Mouse (Mus musculus) right cerebral cortex, postnatal 25 days (tissue): ENCODE data around the gene Sncg.
"Not testable (repeated sequence)": the region's sequence is repeated elsewhere in the genome, so short reads cannot be mapped to it uniquely, and the experiment has no call there.

ENCODE experiments used
- DNase-seq: peaks from one replicate; pipeline ENCODE4 v3.0.0; 2022

The Sncg gene

DNA sequence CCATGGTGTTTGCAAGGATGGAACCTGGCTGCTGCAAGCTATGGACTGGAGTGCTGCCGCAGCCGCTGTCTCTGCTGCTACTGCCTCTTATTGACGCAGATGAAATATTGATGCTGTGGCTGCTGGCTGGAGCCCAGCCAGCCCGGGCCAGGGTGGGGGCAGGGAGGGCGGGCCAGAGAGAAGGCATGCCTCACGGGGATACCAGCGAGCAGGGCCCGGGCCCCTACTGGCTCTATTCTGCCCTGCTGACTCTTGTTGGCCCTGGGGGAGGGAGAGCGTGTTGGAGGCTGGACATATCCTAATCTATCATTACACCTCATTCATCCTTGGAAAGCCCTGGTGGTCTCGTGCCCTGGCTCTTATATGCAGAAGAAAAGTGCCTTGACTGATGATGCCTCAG lies at the start of gene Sncg:
TSS of gene Sncg (minus strand) at position 213 of the 400 bp plus-strand sequence.
- DNase-seq = no peak

DNA sequence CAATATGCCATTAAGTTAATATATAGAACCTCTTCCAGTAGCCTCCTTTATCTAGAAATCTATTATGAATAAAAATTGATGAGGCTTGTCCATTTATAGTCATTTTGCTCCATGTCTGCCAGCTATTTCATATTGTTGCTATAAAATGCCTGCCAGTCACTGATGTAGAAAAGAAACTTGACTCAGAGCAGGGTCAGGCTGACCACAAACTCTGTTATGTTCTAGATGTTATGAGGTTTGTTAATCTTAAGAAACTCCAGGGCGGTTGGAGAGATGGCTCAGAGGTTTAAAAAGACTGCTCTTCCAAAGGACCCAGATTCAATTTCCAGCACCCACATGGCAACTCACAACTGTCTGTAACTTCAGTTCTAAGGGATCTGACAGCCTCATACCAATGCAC lies 46.5 kb upstream of the Sncg start:
- DNase-seq = no peak

GRCm38 (mm10) chr14:34417501-34417900 lies 42.9 kb upstream of the Sncg start:
- no peak for DNase-seq

DNA sequence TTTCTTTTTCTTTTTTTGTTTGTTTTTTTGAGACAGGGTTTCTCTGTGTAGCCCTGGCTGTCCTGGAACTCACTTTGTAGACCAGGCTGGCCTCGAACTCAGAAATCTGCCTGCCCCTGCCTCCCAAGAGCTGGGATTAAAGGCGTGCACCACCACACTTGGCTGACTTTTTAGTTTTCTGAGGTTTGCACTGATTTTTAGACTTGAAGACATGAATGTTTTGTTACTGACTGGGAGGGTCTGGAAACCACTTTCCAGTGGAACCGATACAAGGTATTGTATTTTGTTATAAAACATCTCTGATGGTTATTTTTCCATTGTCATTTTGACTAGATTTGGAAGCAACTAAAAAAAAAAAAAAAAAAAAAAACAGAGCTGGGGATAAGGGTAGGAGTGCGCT lies 42.4 kb upstream of the Sncg start:
- not testable (repeated sequence) for DNase-seq

DNA sequence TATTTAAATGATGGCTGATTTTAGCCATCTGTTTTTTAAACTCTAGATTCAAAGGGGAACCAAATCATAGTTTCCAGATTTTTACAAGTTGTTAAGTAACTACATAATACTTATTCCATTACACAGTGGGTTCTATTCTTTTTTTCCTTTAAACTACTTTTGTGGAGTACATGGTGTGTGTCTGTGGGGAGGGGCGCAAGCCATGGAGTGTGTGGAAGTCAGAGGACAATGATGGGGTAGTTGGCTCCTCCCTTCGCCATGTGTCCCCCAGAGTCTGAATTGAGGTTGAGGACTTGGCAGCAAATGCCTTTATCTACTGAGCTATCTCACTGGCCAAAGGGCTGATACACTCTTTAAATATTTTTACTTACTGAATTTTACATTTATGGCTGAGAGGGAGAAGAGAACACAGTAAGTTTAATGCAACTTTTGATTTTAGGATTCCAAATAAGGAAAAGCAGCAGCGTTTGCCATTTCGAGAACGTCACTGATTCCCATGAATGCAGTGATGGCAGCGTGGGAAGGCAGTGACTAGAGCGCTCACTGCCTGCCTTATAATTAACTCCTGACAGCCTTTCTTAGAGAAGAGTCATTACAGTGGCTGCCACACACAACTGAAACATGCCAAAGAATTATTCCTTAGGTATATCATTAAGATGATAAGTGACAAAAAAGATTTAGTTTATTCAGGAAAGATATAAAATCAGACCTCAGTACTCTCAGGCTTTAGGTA lies 37.7 kb upstream of the Sncg start:
- DNase-seq = no peak

GRCm38 (mm10) chr14:34410716-34411115 lies 36.1 kb upstream of the Sncg start:
- no peak for DNase-seq

DNA sequence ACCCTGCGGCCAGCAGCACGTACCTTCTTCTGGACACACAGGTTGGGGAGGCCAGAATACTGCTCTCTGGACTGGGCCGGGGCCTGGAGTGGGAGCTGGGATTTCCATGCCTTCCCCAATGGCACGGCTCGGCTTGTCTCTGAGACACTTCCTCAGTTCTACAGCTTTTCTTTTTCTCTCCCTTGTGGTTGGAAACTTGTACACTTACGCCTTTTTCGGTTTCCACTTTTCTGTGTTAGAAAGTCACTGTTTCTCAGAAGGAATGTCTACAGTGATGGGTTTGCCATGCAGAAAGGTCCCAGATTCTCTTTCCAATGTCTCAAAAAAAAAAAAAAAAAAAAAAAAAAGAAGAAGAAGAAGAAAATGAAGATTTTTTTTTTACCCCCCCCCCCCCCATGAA lies 28.8 kb upstream of the Sncg start:
- DNase-seq = no peak

DNA sequence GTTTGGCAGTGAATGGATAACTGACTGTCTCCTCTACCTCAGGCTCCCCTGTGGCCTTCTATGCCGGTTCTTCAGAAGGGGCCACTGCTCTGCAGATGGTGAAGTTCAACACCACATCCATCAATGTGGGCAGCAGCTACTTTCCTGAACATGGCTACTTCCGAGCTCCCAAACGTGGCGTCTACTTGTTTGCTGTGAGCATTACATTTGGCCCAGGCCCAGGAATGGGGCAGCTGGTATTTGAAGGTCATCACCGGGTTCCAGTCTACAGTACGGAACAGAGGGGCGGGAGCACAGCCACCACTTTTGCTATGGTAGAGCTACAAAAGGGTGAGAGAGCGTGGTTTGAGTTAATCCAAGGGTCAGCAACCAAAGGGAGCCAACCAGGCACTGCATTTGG lies 28.3 kb upstream of the Sncg start:
- no peak for DNase-seq

DNA sequence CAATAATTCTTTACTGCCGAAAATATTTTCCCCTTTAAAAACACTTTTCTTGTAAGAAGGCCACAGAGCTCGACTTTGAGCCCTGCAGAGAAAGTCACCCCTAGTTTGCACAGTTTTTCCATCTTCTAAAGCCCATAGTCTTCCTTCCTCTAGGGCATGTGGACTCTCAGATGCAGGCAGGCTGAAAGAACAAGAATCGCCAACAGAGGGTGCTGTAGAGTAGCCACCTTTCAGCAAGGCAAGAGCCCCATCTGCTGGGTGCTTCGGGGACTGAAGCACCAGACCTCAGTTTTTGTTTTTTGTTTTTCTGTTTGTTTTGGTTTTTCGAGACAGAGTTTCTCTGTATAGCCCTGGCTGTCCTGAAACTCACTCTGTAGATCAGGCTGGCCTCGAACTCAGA lies 26.5 kb upstream of the Sncg start:
- DNase-seq = peak; percentile 34

GRCm38 (mm10) chr14:34400021-34400420 lies 25.4 kb upstream of the Sncg start:
- no peak for DNase-seq

- DNase-seq = no peak
Measured at GRCm38 (mm10) chr14:34399301-34399700, 24.7 kb upstream of the Sncg start.

DNA sequence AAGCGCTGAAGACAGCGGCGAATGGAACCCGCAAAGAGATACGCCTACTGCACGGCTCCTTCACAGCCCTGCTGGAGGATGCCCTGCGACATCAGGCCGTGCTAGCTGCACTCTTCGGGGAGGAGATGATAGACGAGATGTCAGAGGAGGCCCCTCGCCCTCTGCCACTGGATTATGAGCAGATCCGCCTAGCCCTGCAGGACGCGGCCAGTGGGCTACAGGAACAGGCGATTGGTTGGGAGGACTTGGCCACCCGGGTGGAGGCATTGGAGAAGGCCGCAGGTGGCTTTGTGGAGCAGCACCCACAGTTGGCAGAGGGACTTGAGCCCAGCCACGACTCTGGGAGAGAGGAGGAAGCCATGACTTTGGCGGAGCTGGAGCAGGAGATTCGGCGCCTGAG lies 24.3 kb upstream of the Sncg start:
- no peak for DNase-seq

DNA sequence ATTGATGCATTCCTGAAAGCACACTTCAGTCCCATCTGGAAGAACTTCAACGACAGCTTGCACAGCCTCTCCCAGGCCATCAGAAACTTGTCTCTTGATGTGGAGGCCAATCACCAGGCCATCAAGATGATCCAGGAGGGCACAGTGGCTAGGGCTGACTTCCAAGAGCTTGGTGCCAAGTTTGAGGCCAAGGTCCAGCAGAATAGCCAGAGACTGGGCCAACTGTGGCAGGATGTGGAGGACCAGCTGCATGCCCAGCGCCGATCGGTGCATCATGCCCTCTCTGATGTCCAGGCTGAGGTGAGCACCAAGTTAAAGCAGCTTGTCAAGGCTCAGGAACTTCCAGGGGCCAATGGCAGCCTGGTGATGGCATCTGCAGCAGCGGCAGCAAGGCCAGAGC lies 23.3 kb upstream of the Sncg start:
- no peak for DNase-seq

DNA sequence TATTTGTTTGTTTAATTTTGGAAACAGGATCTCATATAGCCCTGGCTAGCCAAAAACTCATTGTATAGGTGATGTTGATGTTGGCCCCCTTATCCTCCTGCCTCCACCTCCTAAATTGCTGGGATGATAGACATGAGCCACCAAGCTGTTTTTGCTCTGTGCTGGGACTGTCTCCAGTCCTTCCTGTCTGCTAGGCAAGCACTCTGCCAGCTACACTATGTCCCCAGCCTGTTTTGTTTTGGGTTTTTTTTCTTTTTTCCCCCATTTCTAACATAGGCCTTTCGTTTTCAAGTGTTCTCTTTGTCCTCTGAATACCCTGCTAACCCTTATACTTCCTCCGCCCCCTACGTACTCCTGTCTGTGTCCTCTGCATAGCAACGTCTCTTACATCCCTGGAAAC lies 18.7 kb upstream of the Sncg start:
- no peak for DNase-seq

DNA sequence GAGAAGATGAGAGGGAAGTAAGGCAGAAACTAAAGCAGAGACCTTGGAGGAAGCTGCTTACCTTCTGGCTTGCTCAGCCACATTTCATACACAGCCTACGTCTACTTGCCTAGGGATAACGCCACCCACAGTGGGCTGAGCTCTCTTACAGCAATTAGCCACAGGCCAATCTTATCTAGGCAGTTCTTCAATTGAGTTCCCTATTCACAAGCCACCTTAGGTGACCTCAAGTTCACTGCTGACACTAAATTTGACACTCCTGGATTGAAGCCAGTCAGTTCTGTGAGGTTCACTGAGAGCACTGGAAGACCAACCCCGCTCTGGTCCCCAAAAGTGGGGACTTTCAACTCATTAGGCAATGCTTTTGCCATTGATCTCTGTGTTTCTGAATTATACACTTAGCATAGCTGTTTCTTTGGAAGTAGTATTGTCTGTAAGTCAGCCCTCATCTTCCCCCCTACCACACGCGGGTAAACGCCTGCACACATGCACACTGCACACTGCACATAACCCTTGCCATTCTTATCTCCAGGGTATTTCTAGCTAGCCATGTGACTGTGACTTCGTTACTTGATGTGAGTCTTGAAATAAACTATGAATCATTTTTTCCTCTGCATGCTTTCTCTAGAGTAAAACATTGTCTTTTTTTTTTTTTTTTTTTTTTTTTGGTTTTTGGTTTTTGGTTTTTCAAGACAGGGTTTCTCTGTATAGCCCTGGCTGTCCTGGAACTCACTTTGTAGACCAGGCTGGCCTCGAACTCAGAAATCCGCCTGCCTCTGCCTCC lies 8.5 kb upstream of the Sncg start:
- DNase-seq = no peak

DNA sequence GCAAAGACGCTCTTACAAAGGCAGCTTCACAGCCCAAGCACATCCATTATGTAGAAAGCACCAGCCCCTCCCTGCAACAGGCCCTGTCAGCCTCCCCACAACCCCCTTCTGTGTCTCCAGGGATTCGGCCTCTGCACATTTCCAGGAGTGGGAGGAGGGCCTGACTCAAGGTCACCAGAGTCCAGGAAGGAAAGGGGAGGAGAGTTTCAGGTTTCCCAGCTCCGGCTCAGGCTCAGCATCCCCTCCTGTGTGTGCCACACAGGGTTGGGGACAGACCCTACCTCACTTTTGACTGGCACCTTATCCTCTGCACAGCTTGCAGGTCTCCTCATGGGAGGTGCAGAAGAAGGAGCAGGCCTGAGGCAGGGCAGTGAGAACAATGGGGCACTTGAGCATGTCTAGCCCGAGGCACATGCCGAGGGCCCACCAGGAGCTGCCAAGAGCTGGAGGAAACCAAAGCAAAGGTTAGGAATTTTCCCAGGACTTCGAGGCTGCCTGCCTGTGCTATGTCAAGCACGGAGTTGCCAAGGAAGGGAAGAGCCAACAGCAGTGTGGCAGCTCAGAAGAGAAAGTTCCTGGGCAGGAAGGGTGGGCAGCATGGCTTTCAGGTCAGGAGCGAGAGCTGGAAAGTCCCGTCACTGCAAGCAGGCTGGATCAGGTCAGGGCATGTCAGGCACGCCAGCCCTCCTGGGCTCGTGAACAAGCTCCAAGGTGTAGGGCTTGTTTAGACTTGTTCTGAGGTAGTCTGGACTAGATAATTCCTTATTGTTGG lies 4.2 kb upstream of the Sncg start:
- DNase-seq = no peak

DNA sequence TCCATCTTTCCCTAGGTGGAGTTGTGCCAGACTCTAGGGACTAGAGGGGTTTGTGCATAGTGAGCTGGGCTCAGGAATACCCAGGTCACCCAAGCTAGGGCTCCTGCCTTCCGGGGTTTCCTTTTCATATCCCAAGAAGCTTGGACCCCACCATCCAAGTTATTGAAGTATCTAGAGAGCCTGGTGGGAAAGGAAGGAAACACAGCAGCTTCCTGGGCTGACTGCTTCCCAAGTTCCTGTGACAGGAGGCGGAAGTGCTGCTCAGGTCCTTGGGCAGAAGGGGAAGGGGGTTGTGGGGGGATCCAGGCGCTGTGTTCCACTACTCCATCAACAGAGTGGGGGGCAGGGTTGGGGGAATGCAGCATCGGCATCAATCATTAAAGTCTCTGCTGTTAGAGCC lies 2.5 kb upstream of the Sncg start:
- DNase-seq = no peak

DNA sequence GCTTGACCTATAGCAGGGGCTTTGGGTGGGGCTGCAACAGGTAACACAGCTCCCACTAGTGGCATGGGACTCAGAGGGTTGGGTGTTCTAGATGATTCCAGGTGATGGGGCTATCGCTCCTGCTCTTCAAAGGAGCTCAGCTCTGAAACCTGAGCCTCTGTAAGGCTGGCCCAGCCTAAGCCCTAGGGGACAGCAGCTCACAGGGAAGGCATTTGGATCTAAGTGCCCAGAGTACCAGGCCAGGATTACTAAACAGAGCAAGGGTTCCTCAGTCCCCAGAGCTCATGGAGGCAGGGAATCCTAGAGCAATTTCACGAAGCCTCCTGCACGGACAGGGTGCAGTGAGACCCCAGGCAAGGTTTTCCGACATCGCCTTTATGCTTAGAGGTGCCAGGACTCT lies 1.4 kb upstream of the Sncg start:
- DNase-seq = no peak

DNA sequence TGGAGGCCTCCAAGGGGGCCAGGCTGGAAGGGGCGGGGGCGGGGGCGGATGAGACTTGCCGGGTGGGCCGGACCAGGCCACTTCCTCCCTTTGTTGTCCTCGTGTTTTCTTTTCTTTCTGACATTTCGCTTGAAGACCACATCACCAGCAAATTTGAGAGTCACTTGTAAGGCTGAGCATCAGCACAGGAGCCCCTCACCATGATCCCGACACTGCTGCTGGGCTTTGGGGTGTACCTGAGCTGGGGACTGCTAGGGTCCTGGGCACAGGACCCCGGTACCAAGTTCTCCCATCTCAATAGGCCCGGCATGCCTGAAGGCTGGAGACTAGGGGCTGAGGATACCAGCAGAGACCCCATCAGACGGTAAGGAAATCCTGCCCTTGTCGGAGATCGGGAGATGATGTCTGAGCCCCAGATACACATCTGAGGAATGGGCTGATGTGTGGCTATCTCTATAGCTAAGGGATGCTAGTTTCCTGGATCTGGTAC lies 871 bp upstream of the Sncg start, which contains the start of gene Mmrn2:
TSS of gene Mmrn2 (plus strand) at position 51 of the 490 bp plus-strand sequence.
- no peak for DNase-seq

DNA sequence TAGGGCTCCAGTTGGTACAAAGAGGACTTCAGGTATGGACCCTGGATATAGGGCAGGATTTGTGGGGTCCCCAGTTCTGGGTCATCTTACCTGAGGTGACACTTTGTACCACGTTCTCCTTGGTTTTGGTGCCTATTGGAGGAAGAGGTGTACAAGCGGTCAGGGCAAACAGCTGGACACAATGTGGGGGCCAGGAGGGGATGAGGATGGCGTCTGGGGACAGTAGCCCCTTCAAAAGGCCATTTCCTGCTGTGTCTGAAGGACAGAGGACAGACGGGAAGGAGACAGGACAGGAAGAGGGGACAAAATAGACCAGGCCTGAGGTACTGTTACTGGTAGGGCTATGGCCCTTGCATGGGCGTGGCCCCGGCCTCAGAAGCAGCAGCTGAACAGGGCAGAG lies 1.0 kb downstream of the Sncg start:
- DNase-seq = no peak

DNA sequence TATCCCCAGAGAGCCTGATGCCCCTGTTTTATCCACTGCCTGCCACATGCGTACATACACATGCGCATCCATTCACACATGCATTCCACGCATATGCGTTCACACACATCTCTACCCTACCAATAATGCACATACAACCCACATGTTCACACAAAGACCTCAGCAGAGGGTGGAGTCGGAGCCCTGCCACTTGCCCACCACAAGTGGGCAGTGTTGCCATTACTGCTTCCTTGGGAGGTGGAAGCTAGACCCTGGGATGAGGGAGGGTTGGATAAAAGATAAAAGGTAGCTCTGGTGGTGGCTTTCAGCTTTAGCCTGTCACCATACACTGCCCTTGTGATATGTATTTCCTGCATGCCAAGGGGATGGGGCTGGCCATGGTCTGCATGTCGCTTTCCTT lies 1.9 kb downstream of the Sncg start:
- DNase-seq = peak; percentile 36

DNA sequence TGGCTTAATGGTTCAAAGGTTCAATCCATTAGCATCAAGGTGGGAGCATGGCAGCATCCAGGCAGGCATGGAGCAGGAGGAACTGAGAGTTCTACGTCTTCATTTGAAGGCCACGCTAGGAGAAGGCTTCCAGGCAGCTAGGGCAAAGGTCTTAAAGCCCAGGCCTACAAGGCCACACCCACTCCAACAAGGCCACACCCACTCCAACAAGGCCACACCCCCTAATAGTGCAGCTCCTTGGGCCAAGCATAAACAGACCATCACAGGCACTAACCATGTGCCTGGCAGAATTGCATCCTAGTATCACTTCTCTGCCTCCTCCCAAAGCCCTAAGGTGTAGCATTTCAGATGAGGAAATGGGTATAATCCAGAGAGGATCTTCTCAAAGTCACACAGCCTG lies 2.8 kb downstream of the Sncg start:
- DNase-seq = no peak

GRCm38 (mm10) chr14:34370921-34371320 lies 3.7 kb downstream of the Sncg start:
- DNase-seq = no peak

GRCm38 (mm10) chr14:34370203-34370602 lies 4.4 kb downstream of the Sncg start:
- no peak for DNase-seq
